Mouse (Mus musculus) stomach, embryonic 15.5 days (tissue): ENCODE results near the gene Cfap65. TPM values are rescaled to one million over a fixed set of nuclear protein-coding genes. Genes with fewer than 3 reads are reported as not detected.
A peak's percentile ranks its signal among the peaks of the same experiment; 100 is the strongest.

Experiments
- microRNA counts: library from miRNA; unstranded; fragments of <30 nt; microRNA quantifications from one replicate; lab custom pipeline; 2016
- microRNA-seq: library from miRNA; unstranded; fragments of <30 nt; microRNA quantifications from one replicate; pipeline ENCODE4, GENCODE M21; 2016
- polyA plus RNA-seq: library from polyadenylated mRNA; unstranded; fragments of >200 nt; fragmentation: Nextera tagmentation; extraction: Ambion mirVana; gene quantifications from 2 replicates; pipeline ENCODE4 v1.2.1, GENCODE M21; 2015

Cfap65 gene
- polyA plus RNA-seq, 1 experiment from 2014 or later, result 0.06 TPM

MicroRNAs within 50 kb of the gene (microRNA counts, 519-probe panel; counts per million panel counts)
- microRNA mmu-miR-375 (lab: Ali Mortazavi, UCI), result 3,545 counts per million, percentile 89 among the panel's probes with 10 or more counts

Small RNA genes within 50 kb of the gene (microRNA-seq; reads per million reads assigned to microRNA genes)
- 29,939 reads per million, percentile 98 among the genes with 10 or more reads in this experiment for gene Mir375

Other genes with a start within 250 kb of the Cfap65 start
- gene Cyp27a1, start 222.0 kb downstream of the Cfap65 start, polyA plus RNA-seq, result 6.1 and 7.9 TPM in 2 replicates
- gene Prkag3, start 186.4 kb downstream of the Cfap65 start, polyA plus RNA-seq, result 0.28 and 0.36 TPM in 2 replicates
- gene Wnt6, start 163.7 kb downstream of the Cfap65 start, polyA plus RNA-seq, result 1.4 and 1.8 TPM in 2 replicates
- 2.6 and 3.5 TPM in 2 replicates for gene Wnt10a, start 144.1 kb downstream of the Cfap65 start, polyA plus RNA-seq
- 0.18 TPM in 2 replicates for gene Cdk5r2, start 80.7 kb downstream of the Cfap65 start, polyA plus RNA-seq
- 1.6 TPM in 2 replicates for gene Fev, start 50.2 kb downstream of the Cfap65 start, polyA plus RNA-seq
- gene Cryba2, start 42.5 kb downstream of the Cfap65 start, polyA plus RNA-seq, result 2.2 and 3.9 TPM in 2 replicates
- gene Ihh, start 16.1 kb upstream of the Cfap65 start, polyA plus RNA-seq, result 24.3 and 31.0 TPM in 2 replicates
- gene Nhej1, start 189.6 kb upstream of the Cfap65 start, polyA plus RNA-seq, result 8.6 and 9.5 TPM in 2 replicates
- 0.49 and 0.86 TPM in 2 replicates for gene Slc23a3, start 198.3 kb upstream of the Cfap65 start, polyA plus RNA-seq
- gene Cnppd1, start 207.1 kb upstream of the Cfap65 start, polyA plus RNA-seq, result 38.8 and 44.9 TPM in 2 replicates
- gene Retreg2, start 207.2 kb upstream of the Cfap65 start, polyA plus RNA-seq, result 43.8 and 47.8 TPM in 2 replicates
- gene Zfand2b, start 233.0 kb upstream of the Cfap65 start, polyA plus RNA-seq, result 41.0 and 41.2 TPM in 2 replicates
- 23.9 and 26.8 TPM in 2 replicates for gene Abcb6, start 244.8 kb upstream of the Cfap65 start, polyA plus RNA-seq